Mouse (Mus musculus): ENCODE measurements around the gene Vmn1r167. TPM values are rescaled to one million over a fixed set of nuclear protein-coding genes. Genes with fewer than 3 reads are reported as not detected.

Gene Vmn1r167
- polyA plus RNA-seq (2015; fragmentation: Illumina TruSeq; extraction: RNeasy Lipid Tissue Mini Kit (QIAGEN cat#74804); ENCODE audit: insufficient read depth, low read depth, low replicate concordance) = not detected

DNA sequence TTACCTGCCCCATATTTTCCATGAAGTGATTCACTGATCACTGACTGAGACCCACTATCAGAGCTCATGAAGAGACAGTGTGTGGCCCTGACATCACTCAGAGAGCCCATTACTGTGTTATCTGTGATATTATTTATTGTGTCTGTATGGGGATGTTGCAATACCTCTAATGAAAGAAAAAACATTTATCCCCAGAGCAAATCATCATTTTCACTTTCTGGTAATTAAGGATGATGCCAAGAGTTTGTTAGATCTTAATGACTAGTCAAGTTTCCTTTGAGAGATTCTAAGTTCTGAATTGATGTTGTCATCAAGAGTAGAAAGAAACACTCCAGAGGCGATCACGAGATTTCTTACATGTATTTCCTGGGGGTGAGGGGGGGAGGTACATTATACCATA lies at the start of gene Vmn1r167:
Vmn1r167 (minus strand) TSS at position 101 of the 400 bp plus-strand sequence.

DNA sequence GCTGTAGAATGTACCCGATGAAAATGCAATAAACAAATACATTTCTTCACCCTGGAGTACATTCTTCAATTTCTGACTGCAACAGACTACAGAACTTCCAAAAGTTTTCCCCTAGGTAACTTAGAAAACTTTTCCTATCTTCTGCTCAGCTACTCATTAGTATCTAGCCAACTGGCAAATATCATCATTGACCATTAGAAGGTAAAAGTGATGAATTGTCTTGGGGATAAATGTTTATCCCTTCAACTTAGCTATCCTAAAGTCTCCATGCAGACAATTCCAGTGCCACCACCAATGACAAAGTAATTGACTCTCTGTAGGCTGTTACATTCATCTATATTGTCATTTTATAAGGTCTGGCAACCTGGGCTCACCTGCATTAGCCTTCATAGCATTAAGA lies 32.4 kb upstream of the Vmn1r167 start, which contains the start of gene Vmn1r168:
Vmn1r168 (plus strand) TSS at position 301 of the 400 bp plus-strand sequence.

Other genes with a start within 250 kb of the Vmn1r167 start
- gene Gm6902, start 228.3 kb downstream of the Vmn1r167 start, polyA plus RNA-seq (2015; fragmentation: Illumina TruSeq; extraction: RNeasy Lipid Tissue Mini Kit (QIAGEN cat#74804); ENCODE audit: insufficient read depth, low read depth, low replicate concordance) = not detected
- gene Nlrp4e, start 206.0 kb downstream of the Vmn1r167 start, polyA plus RNA-seq (2015; fragmentation: Illumina TruSeq; extraction: RNeasy Lipid Tissue Mini Kit (QIAGEN cat#74804); ENCODE audit: insufficient read depth, low read depth, low replicate concordance) = not detected
- not detected for gene Nlrp5, start 121.3 kb downstream of the Vmn1r167 start, polyA plus RNA-seq (2015; fragmentation: Illumina TruSeq; extraction: RNeasy Lipid Tissue Mini Kit (QIAGEN cat#74804); ENCODE audit: insufficient read depth, low read depth, low replicate concordance)
- gene Vmn1r168, start 32.5 kb upstream of the Vmn1r167 start, polyA plus RNA-seq (2015; fragmentation: Illumina TruSeq; extraction: RNeasy Lipid Tissue Mini Kit (QIAGEN cat#74804); ENCODE audit: insufficient read depth, low read depth, low replicate concordance) = not detected
- not detected for gene Vmn1r169, start 68.3 kb upstream of the Vmn1r167 start, polyA plus RNA-seq (2015; fragmentation: Illumina TruSeq; extraction: RNeasy Lipid Tissue Mini Kit (QIAGEN cat#74804); ENCODE audit: insufficient read depth, low read depth, low replicate concordance)
- gene Vmn1r170, start 99.0 kb upstream of the Vmn1r167 start, polyA plus RNA-seq (2015; fragmentation: Illumina TruSeq; extraction: RNeasy Lipid Tissue Mini Kit (QIAGEN cat#74804); ENCODE audit: insufficient read depth, low read depth, low replicate concordance) = not detected
- gene Vmn1r171, start 123.5 kb upstream of the Vmn1r167 start, polyA plus RNA-seq (2015; fragmentation: Illumina TruSeq; extraction: RNeasy Lipid Tissue Mini Kit (QIAGEN cat#74804); ENCODE audit: insufficient read depth, low read depth, low replicate concordance) = not detected
- gene Vmn1r172, start 151.1 kb upstream of the Vmn1r167 start, polyA plus RNA-seq (2015; fragmentation: Illumina TruSeq; extraction: RNeasy Lipid Tissue Mini Kit (QIAGEN cat#74804); ENCODE audit: insufficient read depth, low read depth, low replicate concordance) = not detected
- not detected for gene Vmn1r173, start 193.5 kb upstream of the Vmn1r167 start, polyA plus RNA-seq (2015; fragmentation: Illumina TruSeq; extraction: RNeasy Lipid Tissue Mini Kit (QIAGEN cat#74804); ENCODE audit: insufficient read depth, low read depth, low replicate concordance)
- gene Vmn1r174, start 245.1 kb upstream of the Vmn1r167 start, polyA plus RNA-seq (2015; fragmentation: Illumina TruSeq; extraction: RNeasy Lipid Tissue Mini Kit (QIAGEN cat#74804); ENCODE audit: insufficient read depth, low read depth, low replicate concordance) = not detected